Mouse (Mus musculus) limb, embryonic 15.5 days (tissue): Measurements from ENCODE around the gene Fam78a. TPM values are rescaled to one million over a fixed set of nuclear protein-coding genes. Genes with fewer than 3 reads are reported as not detected.

Experiments used
- ATAC-seq: fragments of 200-750 bp; cut with Nextera tagmentation; 2 replicates; pipeline ENCODE4 v1.8.0; 2017; ENCODE audit warnings: low read depth, moderate TSS enrichment; ENCODE audit not compliant: insufficient number of reproducible peaks, low FRiP score, low TSS enrichment
- H3K27ac ChIP-seq: fragments of 300-500 bp; sonication (generic); 2 replicates; pipeline ENCODE4 v1.5.1; 2015; ENCODE audit warnings: moderate library complexity, mild to moderate bottlenecking, inconsistent platforms
- H3K27me3 ChIP-seq: fragments of 300-500 bp; sonication (generic); 2 replicates; pipeline ENCODE4 v1.6.1; 2015; ENCODE audit warnings: inconsistent platforms
- H3K36me3 ChIP-seq: fragments of 300-500 bp; sonication (generic); 2 replicates; pipeline ENCODE4 v1.6.1; 2015; ENCODE audit warnings: inconsistent platforms
- H3K4me1 ChIP-seq: fragments of 300-500 bp; sonication (generic); 2 replicates; pipeline ENCODE4 v1.6.1; 2015; ENCODE audit warnings: inconsistent platforms
- H3K4me2 ChIP-seq: fragments of 300-500 bp; sonication (generic); 2 replicates; pipeline ENCODE4 v1.6.1; 2015; ENCODE audit warnings: mild to moderate bottlenecking, inconsistent platforms
- H3K4me3 ChIP-seq: fragments of 300-500 bp; sonication (generic); 2 replicates; pipeline ENCODE4 v1.5.1; 2015; ENCODE audit warnings: mild to moderate bottlenecking, inconsistent platforms
- H3K9ac ChIP-seq: fragments of 300-500 bp; sonication (generic); 2 replicates; pipeline ENCODE4 v1.6.1; 2015; ENCODE audit warnings: inconsistent platforms
- H3K9me3 ChIP-seq: fragments of 300-500 bp; sonication (generic); 2 replicates; pipeline ENCODE4 v1.6.1; 2016; ENCODE audit warnings: inconsistent platforms
- WGBS: fragments of 180-500 bp; shearing (Covaris S2); methylation state at CpG from one replicate; pipeline ENCODE4 v1.1.7; 2015; 5-methylcytosine and 5-hydroxymethylcytosine counted together
- polyA plus RNA-seq: library from polyadenylated mRNA; unstranded; fragments of >200 nt; fragmentation: Nextera tagmentation; extraction: Ambion mirVana; gene quantifications from 2 replicates; pipeline ENCODE4 v1.2.1, GENCODE M21; 2015

Gene Fam78a
- polyA plus RNA-seq = 4.1 and 5.3 TPM in 2 replicates

DNA sequence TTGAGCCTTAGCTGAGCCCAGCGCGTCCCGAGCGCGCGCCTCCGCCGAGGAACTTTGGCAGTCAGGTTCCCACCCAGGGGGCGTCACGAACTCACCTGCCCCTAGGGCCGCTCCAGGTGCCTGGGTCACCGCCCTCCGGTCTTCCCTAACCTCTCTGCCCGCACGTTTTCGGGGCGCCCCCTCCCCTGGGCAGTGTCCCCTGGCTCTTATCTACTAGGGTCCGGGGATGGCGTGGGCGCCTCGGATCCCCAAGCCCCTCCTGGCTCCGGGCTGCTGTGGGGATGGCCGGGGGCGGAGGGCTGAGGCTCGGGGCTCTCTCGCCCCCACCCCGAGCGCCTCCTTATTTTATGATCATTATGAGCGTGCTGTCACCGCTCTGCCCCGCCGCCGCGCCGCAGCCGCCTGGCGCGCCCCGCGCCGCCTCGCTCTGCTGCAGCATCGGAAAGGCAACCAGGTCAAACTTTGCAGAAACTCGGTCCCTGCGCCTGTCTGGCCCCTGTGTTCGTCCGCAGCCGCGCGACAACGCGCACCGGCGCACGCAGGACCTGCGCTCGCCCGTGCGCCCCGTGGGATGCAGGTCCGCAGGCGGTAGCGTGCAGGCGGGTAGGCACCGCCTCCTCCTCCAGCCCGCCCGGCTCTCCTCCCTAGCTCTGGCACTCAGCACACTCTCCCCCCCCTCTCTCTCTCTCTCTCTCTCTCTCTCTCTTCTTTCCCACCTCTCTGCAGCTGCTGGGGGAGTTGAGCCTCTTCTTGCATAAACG, at the start of gene Fam78a:
Gene Fam78a, minus strand, starts transcription at position 747 of the 761 bp plus-strand sequence.
- no peak for ATAC-seq
- Histone ChIP-seq H3K9me3 (no peaks in the 10 kb centered on the region), H3K27ac (no peak within 1 kb of the TSS), H3K4me2 (peak within 1 kb of the TSS; percentile 99), H3K4me3 (peak within 1 kb of the TSS; percentile 63), H3K4me1 (peaks cover 29% of the 10 kb centered on the region), H3K36me3 (no peaks in the 10 kb centered on the region), H3K27me3 (peaks cover 78% of the 10 kb centered on the region), H3K9ac (peak within 1 kb of the TSS; percentile 35)
- WGBS = 1% methylated on average over 66 of the region's 68 CpGs

DNA sequence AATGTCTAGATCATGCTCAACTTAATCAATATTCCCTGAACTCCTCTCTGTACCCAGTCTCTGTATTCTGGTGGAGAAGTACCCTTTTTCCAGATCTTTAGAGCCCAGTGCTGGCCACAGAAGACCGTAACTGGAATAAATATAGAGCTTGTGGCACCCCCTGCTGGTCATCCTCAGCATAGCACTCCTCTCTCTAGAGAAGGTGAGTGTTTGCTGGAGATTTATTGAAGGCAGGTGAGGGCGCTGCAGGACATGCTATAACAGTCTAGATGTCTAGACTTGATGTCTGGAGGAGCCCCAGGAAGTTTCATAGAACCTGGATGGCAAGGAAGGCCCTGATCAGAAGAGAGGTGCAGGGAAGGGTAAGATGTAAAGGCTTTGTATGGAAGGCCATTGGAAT, 49.4 kb upstream of the Fam78a start:
- no peak overlapping the region for H3K27ac ChIP-seq
- WGBS = 2% methylated on average over 2 of the region's 2 CpGs
- no peaks in the 10 kb centered on the region for H3K36me3 ChIP-seq
- no peaks in the 10 kb centered on the region for H3K9me3 ChIP-seq
- ATAC-seq = no peak
- no peak overlapping the region for H3K9ac ChIP-seq
- H3K4me1 ChIP-seq = peaks cover 6% of the 10 kb centered on the region
- H3K4me3 ChIP-seq = no peak overlapping the region
- H3K27me3 ChIP-seq = no peaks in the 10 kb centered on the region
- no peak overlapping the region for H3K4me2 ChIP-seq

GRCm38 (mm10) chr2:32132567-32132992, 47.9 kb upstream of the Fam78a start:
- Histone ChIP-seq H3K27me3 (no peaks in the 10 kb centered on the region), H3K36me3 (no peaks in the 10 kb centered on the region), H3K9ac (no peak overlapping the region), H3K9me3 (no peaks in the 10 kb centered on the region), H3K27ac (no peak overlapping the region), H3K4me2 (peak overlapping the region; percentile 19; the same call in 1 of the 2 replicates), H3K4me1 (peaks cover 6% of the 10 kb centered on the region), H3K4me3 (no peak overlapping the region)
- ATAC-seq = no peak
- WGBS = 2% methylated on average over 12 of the region's 12 CpGs

DNA sequence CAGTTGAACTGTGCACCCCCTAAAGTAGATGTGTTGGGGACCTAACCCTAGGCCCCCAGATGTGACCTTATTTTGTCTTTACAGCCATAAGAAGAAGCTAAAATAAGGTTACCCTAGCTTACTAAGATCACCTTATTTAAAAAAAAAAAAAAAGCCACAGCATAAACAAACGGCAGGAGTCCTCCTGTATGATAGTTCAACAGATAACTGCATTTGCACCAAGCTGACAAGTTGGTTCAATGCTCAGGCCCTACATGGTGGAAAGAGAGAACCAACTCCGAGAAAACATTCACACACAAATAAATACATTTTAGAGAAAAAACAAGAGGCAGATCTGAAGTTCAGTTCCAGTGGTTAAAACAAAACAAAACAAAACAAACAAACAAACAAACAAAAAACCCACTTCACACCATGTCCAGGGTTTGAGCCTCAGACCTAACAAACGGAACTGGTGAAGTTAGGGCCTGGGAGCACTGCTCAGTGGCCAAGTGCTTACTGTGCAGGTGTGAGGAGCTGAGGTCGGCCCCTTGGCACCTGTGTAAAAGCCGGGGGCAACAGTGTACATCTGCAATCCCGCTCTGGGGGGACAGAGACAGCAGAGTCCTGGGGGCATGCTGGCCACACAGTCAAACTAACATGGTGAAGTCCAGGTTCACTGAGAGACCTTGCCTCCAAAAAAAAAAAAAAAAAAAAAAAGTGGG, 47.4 kb upstream of the Fam78a start:
- ATAC-seq = no peak
- Histone ChIP-seq H3K36me3 (no peaks in the 10 kb centered on the region), H3K4me1 (peaks cover 6% of the 10 kb centered on the region), H3K4me2 (peak overlapping the region; percentile 19; the same call in 1 of the 2 replicates), H3K9ac (no peak overlapping the region), H3K4me3 (no peak overlapping the region), H3K27ac (no peak overlapping the region), H3K27me3 (no peaks in the 10 kb centered on the region), H3K9me3 (no peaks in the 10 kb centered on the region)
- WGBS = 53% methylated on average over 6 of the region's 6 CpGs

DNA sequence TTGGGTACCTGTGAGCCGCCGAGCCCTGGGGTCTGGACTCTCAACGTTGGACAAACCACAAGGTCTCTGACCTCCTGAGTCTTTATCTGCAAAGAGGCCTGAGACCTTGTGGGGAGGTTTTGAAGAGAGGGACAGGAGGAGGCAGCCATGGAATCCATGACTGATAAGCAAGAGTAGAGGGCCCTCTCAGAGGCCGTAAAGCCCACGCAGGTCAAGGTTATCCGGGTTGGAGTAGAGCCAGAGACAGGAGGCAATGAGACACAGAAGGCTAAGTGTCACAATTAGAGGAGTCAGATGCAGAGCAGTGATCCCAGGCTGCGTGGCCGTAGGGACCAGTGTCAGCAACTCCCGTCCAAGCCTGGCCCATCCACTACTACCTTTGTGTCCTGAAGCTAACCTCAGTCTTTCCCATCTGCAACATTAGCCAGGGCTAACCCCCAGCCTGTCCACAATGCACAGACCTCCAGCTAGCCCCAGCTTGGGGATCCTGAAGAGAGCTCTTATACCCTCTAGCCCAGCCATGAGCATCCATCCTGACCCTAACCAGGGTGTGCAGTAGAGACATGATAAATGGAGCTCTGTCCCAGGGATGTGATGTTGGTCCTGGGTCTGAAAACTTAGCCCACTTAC, 46.7 kb upstream of the Fam78a start:
- no peak overlapping the region for H3K4me3 ChIP-seq
- H3K4me2 ChIP-seq = no peak overlapping the region
- no peak for ATAC-seq
- WGBS = 80% methylated on average over 9 of the region's 9 CpGs
- H3K27me3 ChIP-seq = no peaks in the 10 kb centered on the region
- no peaks in the 10 kb centered on the region for H3K9me3 ChIP-seq
- H3K4me1 ChIP-seq = peaks cover 6% of the 10 kb centered on the region
- no peak overlapping the region for H3K9ac ChIP-seq
- no peak overlapping the region for H3K27ac ChIP-seq
- H3K36me3 ChIP-seq = no peaks in the 10 kb centered on the region

DNA sequence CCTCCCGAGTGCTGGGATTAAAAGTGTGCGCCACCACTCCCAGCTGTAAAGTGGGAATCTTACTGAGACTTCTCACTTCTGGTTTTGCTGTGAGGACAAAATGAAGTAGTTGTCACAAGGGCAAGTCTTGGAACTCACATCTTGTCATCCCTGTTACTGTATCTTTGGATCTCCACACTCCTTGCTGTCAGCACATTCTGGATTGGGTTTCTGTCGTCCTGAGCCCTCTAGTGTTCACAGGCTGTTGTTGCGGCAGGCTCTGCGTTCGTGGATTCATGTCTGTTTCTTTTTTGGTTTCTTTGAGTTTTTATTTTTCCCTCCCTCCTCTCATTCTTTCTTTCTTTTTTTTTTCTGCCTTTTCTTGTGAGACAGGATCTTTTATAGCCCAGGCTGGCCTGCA, 45.8 kb upstream of the Fam78a start:
- peaks cover 6% of the 10 kb centered on the region for H3K4me1 ChIP-seq
- H3K27me3 ChIP-seq = no peaks in the 10 kb centered on the region
- no peak overlapping the region for H3K9ac ChIP-seq
- H3K27ac ChIP-seq = no peak overlapping the region
- H3K4me2 ChIP-seq = no peak overlapping the region
- WGBS = 30% methylated on average over 6 of the region's 6 CpGs
- H3K4me3 ChIP-seq = no peak overlapping the region
- H3K9me3 ChIP-seq = no peaks in the 10 kb centered on the region
- H3K36me3 ChIP-seq = no peaks in the 10 kb centered on the region
- no peak for ATAC-seq

GRCm38 (mm10) chr2:32129383-32130074, 44.9 kb upstream of the Fam78a start:
- no peak overlapping the region for H3K4me2 ChIP-seq
- 57% methylated on average over 11 of the region's 11 CpGs for WGBS
- H3K27ac ChIP-seq = no peak overlapping the region
- no peaks in the 10 kb centered on the region for H3K27me3 ChIP-seq
- H3K36me3 ChIP-seq = no peaks in the 10 kb centered on the region
- no peaks in the 10 kb centered on the region for H3K9me3 ChIP-seq
- H3K4me1 ChIP-seq = peaks cover 6% of the 10 kb centered on the region
- H3K9ac ChIP-seq = no peak overlapping the region
- ATAC-seq = no peak
- H3K4me3 ChIP-seq = no peak overlapping the region

DNA sequence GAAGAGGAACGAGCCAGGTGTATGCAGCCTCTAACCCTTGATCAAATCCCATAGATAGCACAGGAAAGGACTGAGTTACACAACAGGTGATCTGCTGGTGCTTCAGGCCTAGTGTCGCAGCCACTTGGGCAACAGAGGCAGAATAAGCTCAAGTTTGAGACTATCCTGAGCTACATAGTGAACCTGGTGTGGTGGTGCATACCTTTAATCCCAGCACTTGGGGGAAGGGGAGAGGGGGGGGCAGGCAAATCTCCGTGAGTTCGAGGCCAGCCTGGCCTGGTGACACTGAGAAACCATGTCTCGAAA, 43.8 kb upstream of the Fam78a start:
- H3K27me3 ChIP-seq = no peaks in the 10 kb centered on the region
- H3K4me2 ChIP-seq = no peak overlapping the region
- H3K36me3 ChIP-seq = no peaks in the 10 kb centered on the region
- H3K9ac ChIP-seq = no peak overlapping the region
- no peak overlapping the region for H3K27ac ChIP-seq
- H3K9me3 ChIP-seq = no peaks in the 10 kb centered on the region
- WGBS = 83% methylated on average over 5 of the region's 5 CpGs
- H3K4me3 ChIP-seq = no peak overlapping the region
- no peak for ATAC-seq
- peaks cover 6% of the 10 kb centered on the region for H3K4me1 ChIP-seq

DNA sequence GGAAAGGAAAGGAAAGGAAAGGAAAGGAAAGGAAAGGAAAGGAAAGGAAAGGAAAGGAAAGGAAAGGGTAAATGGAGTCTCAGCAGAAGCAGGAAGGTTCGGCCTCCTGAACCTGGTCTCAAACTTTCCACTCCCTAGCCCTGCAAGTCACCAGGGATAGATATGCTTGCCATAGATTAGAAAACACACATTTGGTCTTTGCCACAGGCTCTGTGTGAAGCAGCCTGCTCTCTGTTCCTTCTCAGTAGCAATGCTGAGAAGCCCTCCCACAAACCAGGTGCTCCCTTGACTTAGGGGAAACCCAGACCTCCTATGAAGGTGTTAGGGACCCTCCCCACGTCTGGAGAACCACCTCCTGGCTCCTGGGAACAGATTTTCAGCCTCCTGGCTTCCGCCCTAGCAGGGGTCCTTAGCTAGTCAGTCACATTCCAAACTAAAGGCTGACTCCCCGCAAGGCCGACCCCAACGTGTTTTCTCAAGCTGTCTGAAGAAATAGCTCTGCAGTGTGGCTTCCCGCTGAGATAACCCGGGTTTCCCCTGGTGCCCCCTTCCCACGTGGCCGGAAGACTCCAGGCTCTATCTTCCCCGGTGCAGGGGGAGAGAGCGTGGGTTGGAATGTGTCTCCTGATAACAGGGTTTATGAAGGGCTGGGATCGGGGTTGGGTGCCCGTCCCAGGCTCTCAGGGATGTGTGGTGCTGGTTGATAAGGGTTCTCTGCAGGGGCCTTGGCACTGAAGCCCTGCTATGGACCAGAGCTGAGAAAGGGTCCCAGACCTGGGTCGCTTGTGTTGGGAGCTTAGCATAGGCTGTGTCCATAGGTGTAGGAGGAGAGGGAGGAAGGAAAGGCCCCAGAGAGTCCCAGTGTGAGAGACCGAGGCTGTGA, 43.2 kb upstream of the Fam78a start:
- H3K9ac ChIP-seq = no peak overlapping the region
- H3K9me3 ChIP-seq = no peaks in the 10 kb centered on the region
- H3K4me1 ChIP-seq = peaks cover 6% of the 10 kb centered on the region
- H3K4me2 ChIP-seq = no peak overlapping the region
- no peaks in the 10 kb centered on the region for H3K36me3 ChIP-seq
- H3K4me3 ChIP-seq = no peak overlapping the region
- no peak overlapping the region for H3K27ac ChIP-seq
- no peaks in the 10 kb centered on the region for H3K27me3 ChIP-seq
- 24% methylated on average over 16 of the region's 16 CpGs for WGBS
- ATAC-seq = no peak

GRCm38 (mm10) chr2:32121785-32122184, 37.1 kb upstream of the Fam78a start:
- Histone ChIP-seq H3K9ac (no peak overlapping the region), H3K9me3 (no peaks in the 10 kb centered on the region), H3K4me3 (no peak overlapping the region), H3K27ac (no peak overlapping the region), H3K4me1 (no peaks in the 10 kb centered on the region), H3K36me3 (no peaks in the 10 kb centered on the region), H3K4me2 (no peak overlapping the region), H3K27me3 (no peaks in the 10 kb centered on the region)
- WGBS = 90% methylated on average over 2 of the region's 2 CpGs
- ATAC-seq = no peak

DNA sequence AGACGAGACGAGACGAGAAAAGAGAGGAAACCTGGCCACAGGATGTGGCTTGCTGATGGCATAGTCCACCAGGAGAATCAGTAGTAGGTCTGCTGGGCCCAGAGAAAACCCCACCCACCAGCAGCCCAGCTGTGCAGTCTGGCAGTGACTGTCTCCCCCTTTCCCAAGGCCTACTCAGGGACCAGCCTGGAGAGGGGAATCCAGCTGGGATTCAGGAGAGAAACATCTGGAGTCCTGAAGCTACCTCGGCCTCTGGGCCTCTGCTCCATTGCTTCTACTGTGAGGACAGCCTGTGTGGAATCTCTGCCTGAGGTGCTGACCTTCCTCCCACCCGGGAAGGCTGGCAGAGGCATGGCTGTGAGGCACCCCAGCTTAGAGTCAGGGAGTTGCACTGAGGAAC, 36.5 kb upstream of the Fam78a start:
- Histone ChIP-seq H3K27ac (no peak overlapping the region), H3K4me1 (no peaks in the 10 kb centered on the region), H3K27me3 (no peaks in the 10 kb centered on the region), H3K4me3 (no peak overlapping the region), H3K9me3 (no peaks in the 10 kb centered on the region), H3K4me2 (no peak overlapping the region), H3K36me3 (no peaks in the 10 kb centered on the region), H3K9ac (no peak overlapping the region)
- no peak for ATAC-seq
- 44% methylated on average over 5 of the region's 5 CpGs for WGBS
